Mouse (Mus musculus): ENCODE results near the gene Spns1. TPM values are rescaled to one million over a fixed set of nuclear protein-coding genes. Genes with fewer than 3 reads are reported as not detected.

The Spns1 gene
- total and polyA plus RNA-seq, 3 experiments = 36.4 to 61.7 (median 42.6) TPM

GRCm38 (mm10) chr7:126332691-126333090 lies 44.6 kb downstream of the Spns1 start:
- in situ Hi-C loops (cut with MboI; ENCODE audit: low pct_ligation_motif_present, low pct_unique_long_range_greater_than_20kb, low sequenced_read_pairs) = no loop called here

GRCm38 (mm10) chr7:126330693-126331092 lies 46.6 kb downstream of the Spns1 start:
- dilution Hi-C loops (cut with MboI; ENCODE audit: extremely low pct_ligation_motif_present, extremely low pct_unique_long_range_greater_than_20kb, low sequenced_read_pairs) = no loop called here
- TF ChIP-seq USF1 (IDR thresholded peaks at IDR 0.05; ENCODE audit: low read depth, low read length) (no peak), ZKSCAN1 (IDR thresholded peaks at IDR 0.05; ENCODE audit: borderline replicate concordance, low read depth, low read length) (no peak), MAX (IDR thresholded peaks at IDR 0.05; ENCODE audit: low read length) (no peak), CTCF (conservative IDR thresholded peaks at IDR 0.05 in 1 of 2, IDR thresholded peaks at IDR 0.05 in 1 of 2; ENCODE audit: low read depth in 2 of 2, low read length in 2 of 2) (no peak), NRF1 (IDR thresholded peaks at IDR 0.05; ENCODE audit: low read depth, low read length) (no peak)
- Histone ChIP-seq H3K4me2 (ENCODE audit: insufficient read depth, low read depth, poor library complexity, severe bottlenecking) (no peak overlapping the region), H3K79me2 (replicated peaks; ENCODE audit: control insufficient read depth, extremely low read depth, insufficient read depth, poor library complexity, severe bottlenecking) (no peaks in the 10 kb centered on the region), H3K9ac (ENCODE audit: insufficient read depth, low read depth) (no peak overlapping the region), H3K27ac (ENCODE audit: insufficient read depth, low read depth) (no peak overlapping the region), H3K9me3 (replicated peaks; ENCODE audit: low read length) (peaks cover 11% of the 10 kb centered on the region), H3K27me3 (replicated peaks) (peaks cover 12% of the 10 kb centered on the region), H3K4me1 (ENCODE audit: control insufficient read depth in 1 of 2, insufficient read depth in 2 of 2) (no peaks in the 10 kb centered on the region), H3K36me3 (replicated peaks in 1 of 2; ENCODE audit: control insufficient read depth in 1 of 2, insufficient read depth in 1 of 2, low read length in 1 of 2) (no peaks in the 10 kb centered on the region), H3K4me3 (replicated peaks in 1 of 3; ENCODE audit: low read depth in 2 of 3, low read length in 2 of 3, poor library complexity in 1 of 3) (no peak overlapping the region)
- in situ Hi-C loops (cut with MboI; ENCODE audit: low pct_ligation_motif_present, low pct_unique_long_range_greater_than_20kb, low sequenced_read_pairs) = no loop called here
- DNase-seq (ENCODE audit: extremely low read depth) = no peak

More at GRCm38 (mm10) chr7:126332691-126333090, 44.6 kb downstream of the Spns1 start:
- H3K4me1 ChIP-seq (ENCODE audit: control insufficient read depth in 1 of 2, insufficient read depth in 2 of 2) = no peaks in the 10 kb centered on the region
- DNase-seq (ENCODE audit: extremely low read depth) = no peak
- no peak overlapping the region for H3K4me3 ChIP-seq (replicated peaks in 1 of 3; ENCODE audit: low read depth in 2 of 3, low read length in 2 of 3, poor library complexity in 1 of 3)
- H3K36me3 ChIP-seq (replicated peaks in 1 of 2; ENCODE audit: control insufficient read depth in 1 of 2, insufficient read depth in 1 of 2, low read length in 1 of 2) = no peaks in the 10 kb centered on the region
- H3K27me3 ChIP-seq (replicated peaks) = peaks cover 10% of the 10 kb centered on the region
- no peak for TF ChIP-seq USF1 (IDR thresholded peaks at IDR 0.05; ENCODE audit: low read depth, low read length)
- no peak for TF ChIP-seq NELFE (IDR thresholded peaks at IDR 0.05; ENCODE audit: low read depth, low read length)
- TF ChIP-seq POLR2AphosphoS2 (IDR thresholded peaks at IDR 0.05; ENCODE audit: low read depth, low read length) = no peak
- TF ChIP-seq JUND (conservative IDR thresholded peaks at IDR 0.05; ENCODE audit: low read depth, low read length) = no peak
- no peak for TF ChIP-seq TBP (conservative IDR thresholded peaks at IDR 0.05; ENCODE audit: low read depth, low read length)
- TF ChIP-seq SIN3A (IDR thresholded peaks at IDR 0.05; ENCODE audit: low read length) = no peak
- TF ChIP-seq IRF4 (IDR thresholded peaks at IDR 0.05; ENCODE audit: low read depth, low read length) = no peak
- no peak for TF ChIP-seq UBTF (IDR thresholded peaks at IDR 0.05; ENCODE audit: low read depth, low read length)
- no peak for TF ChIP-seq HCFC1 (IDR thresholded peaks at IDR 0.05; ENCODE audit: low read depth, low read length)
- no peak for TF ChIP-seq MAZ (IDR thresholded peaks at IDR 0.05; ENCODE audit: low read depth, low read length)
- no peak for TF ChIP-seq EP300 (IDR thresholded peaks at IDR 0.05; ENCODE audit: low read length)
- no peak for TF ChIP-seq CTCF (conservative IDR thresholded peaks at IDR 0.05 in 1 of 2, IDR thresholded peaks at IDR 0.05 in 1 of 2; ENCODE audit: low read depth in 2 of 2, low read length in 2 of 2)
- TF ChIP-seq ETS1 (conservative IDR thresholded peaks at IDR 0.05; ENCODE audit: low read depth, low read length) = no peak
- TF ChIP-seq CHD2 (IDR thresholded peaks at IDR 0.05; ENCODE audit: low read length) = no peak
- TF ChIP-seq RCOR1 (conservative IDR thresholded peaks at IDR 0.05; ENCODE audit: low read depth, low read length) = no peak
- H3K79me2 ChIP-seq (replicated peaks; ENCODE audit: control insufficient read depth, extremely low read depth, insufficient read depth, poor library complexity, severe bottlenecking) = no peaks in the 10 kb centered on the region
- H3K27ac ChIP-seq (ENCODE audit: insufficient read depth, low read depth) = no peak overlapping the region
- no peak overlapping the region for H3K9ac ChIP-seq (ENCODE audit: insufficient read depth, low read depth)
- dilution Hi-C loops (cut with MboI; ENCODE audit: extremely low pct_ligation_motif_present, extremely low pct_unique_long_range_greater_than_20kb, low sequenced_read_pairs) = no loop called here
- H3K4me2 ChIP-seq (ENCODE audit: insufficient read depth, low read depth, poor library complexity, severe bottlenecking) = no peak overlapping the region
- H3K9me3 ChIP-seq (replicated peaks; ENCODE audit: low read length) = peaks cover 11% of the 10 kb centered on the region
